ENCODE assay signal across 9 mouse cellular contexts in genomic region chr3:20366558-20367522, GRCm38 (mm10). TPM values are rescaled to one million over a fixed set of nuclear protein-coding genes. Genes with fewer than 3 reads are reported as not detected.
A peak's percentile ranks its signal among the peaks of the same experiment; 100 is the strongest.
DNase-seq lines count a peak whose midpoint lies in the region; ATAC-seq and TF ChIP-seq lines count a peak whose summit lies in the region.
"Had no signal": no experiment of that assay in that cellular context is flagged by ENCODE, and none has a peak within 500 bp of the region (broad histone marks: within the 10 kb centered on the region; RNA-seq: fewer than 3 reads in every experiment).

Agtr1b (minus strand) TSS chr3:20367177.

- DNase-seq in adrenal gland, adult (ENCODE audit: inconsistent age in 2 of 2, low spot score in 1 of 2): peak; percentile 39 to 75
- DNase-seq in adrenal gland, postnatal 4 days (ENCODE audit: low spot score in 2 of 2): no peak
- DNase-seq in liver: peak; percentile 5
- DNase-seq in liver, postnatal 0 days: no peak
- DNase-seq in frontal cortex, postnatal 36 days (ENCODE audit: low spot score in 2 of 2): peak; percentile 6 to 19
- peak; percentile 21 for DNase-seq in right cerebral cortex, postnatal 4 days
- DNase-seq in spleen, postnatal 4 days (ENCODE audit: low spot score in 2 of 2): no peak

- TF ChIP-seq EP300 in liver, postnatal 0 days (IDR thresholded peaks at IDR 0.05; ENCODE audit: low read depth): no peak

- H3K4me2 ChIP-seq in liver, postnatal 0 days (ENCODE audit: low read depth, low read length): no peak within 1 kb of the TSS
- peak within 1 kb of the TSS; percentile 41 for H3K4me2 ChIP-seq in limb, embryonic 15.5 days

- 17% methylated on average over 19 of the region's 19 CpGs for WGBS in liver, postnatal 0 days (ENCODE audit: insufficient replicate concordance)
- 10% methylated on average over 19 of the region's 19 CpGs for WGBS in limb, embryonic 15.5 days

- no peaks in the 10 kb centered on the region for H3K9me3 ChIP-seq in liver, postnatal 0 days (ENCODE audit: low read length)
- no peaks in the 10 kb centered on the region for H3K9me3 ChIP-seq in limb, embryonic 15.5 days

- no peaks in the 10 kb centered on the region for H3K4me1 ChIP-seq in liver, postnatal 0 days (ENCODE audit: insufficient read depth)
- H3K4me1 ChIP-seq in limb, embryonic 15.5 days: no peaks in the 10 kb centered on the region

- no peak for TF ChIP-seq CTCF in liver, postnatal 0 days (IDR thresholded peaks at IDR 0.05; ENCODE audit: low read depth)

- H3K4me3 ChIP-seq in liver, postnatal 0 days (ENCODE audit: low read depth, low read length): no peak within 1 kb of the TSS
- H3K4me3 ChIP-seq in limb, embryonic 15.5 days: peak within 1 kb of the TSS; percentile 16

- no peaks in the 10 kb centered on the region for H3K27me3 ChIP-seq in liver, postnatal 0 days (ENCODE audit: insufficient read depth, low read length)
- H3K27me3 ChIP-seq in limb, embryonic 15.5 days: no peaks in the 10 kb centered on the region

- H3K36me3 ChIP-seq in liver, postnatal 0 days (replicated peaks; ENCODE audit: insufficient read depth, low read length): no peaks in the 10 kb centered on the region
- H3K36me3 ChIP-seq in limb, embryonic 15.5 days: no peaks in the 10 kb centered on the region

- no peak within 1 kb of the TSS for H3K9ac ChIP-seq in liver, postnatal 0 days (replicated peaks)
- H3K9ac ChIP-seq in limb, embryonic 15.5 days: no peak within 1 kb of the TSS
- H3K9ac ChIP-seq: liver, embryonic 14.5 days had no signal

- H3K27ac ChIP-seq in liver, postnatal 0 days (ENCODE audit: low read depth): no peak within 1 kb of the TSS
- H3K27ac ChIP-seq in limb, embryonic 15.5 days: no peak within 1 kb of the TSS
- H3K27ac ChIP-seq: liver, embryonic 14.5 days had no signal

- ATAC-seq in liver, postnatal 0 days: no peak
- ATAC-seq in limb, embryonic 15.5 days (ENCODE audit: insufficient number of reproducible peaks, low FRiP score, low TSS enrichment, low read depth): 0 out of 2 replicates have a peak, but pooled peaks have one; percentile 30

RNA-seq across cellular contexts. Expression of gene Agtr1b, which starts in this region (rescaled TPM):
- 10 to 100 TPM in 1 of 2 experiments, 1 to 10 TPM in 1; 9.1 to 10.3 TPM for total RNA-seq in adrenal gland, postnatal 4 days (2021)
- not detected in 2 replicates for polyA plus RNA-seq in liver, postnatal 0 days (2015; fragmentation: Nextera tagmentation; extraction: Ambion mirVana)
- polyA plus RNA-seq in limb, embryonic 15.5 days (2015; fragmentation: Nextera tagmentation; extraction: Ambion mirVana): 0.13 and 0.29 TPM in 2 replicates
- polyA plus RNA-seq: liver, embryonic 14.5 days had no signal

Comparison
In these comparisons a context has a peak if more than half of its experiments do, and no peak if none do; other contexts are left out.
1. DNase-seq: peak in adrenal gland, adult (2 of 2), liver (single experiment), frontal cortex, postnatal 36 days (2 of 2) and right cerebral cortex, postnatal 4 days (single experiment); none in adrenal gland, postnatal 4 days (0 of 2), liver, postnatal 0 days (single experiment) and spleen, postnatal 4 days (0 of 2).
2. Peak in ATAC-seq, H3K4me3 ChIP-seq and H3K4me2 ChIP-seq in limb, embryonic 15.5 days; RNA of the gene not detected or under 1 TPM.